Mouse (Mus musculus): ENCODE results near the gene Cmip. TPM values are rescaled to one million over a fixed set of nuclear protein-coding genes. Genes with fewer than 3 reads are reported as not detected.

The Cmip gene
- polyA plus RNA-seq, 1 experiment: 53.1 TPM

DNA sequence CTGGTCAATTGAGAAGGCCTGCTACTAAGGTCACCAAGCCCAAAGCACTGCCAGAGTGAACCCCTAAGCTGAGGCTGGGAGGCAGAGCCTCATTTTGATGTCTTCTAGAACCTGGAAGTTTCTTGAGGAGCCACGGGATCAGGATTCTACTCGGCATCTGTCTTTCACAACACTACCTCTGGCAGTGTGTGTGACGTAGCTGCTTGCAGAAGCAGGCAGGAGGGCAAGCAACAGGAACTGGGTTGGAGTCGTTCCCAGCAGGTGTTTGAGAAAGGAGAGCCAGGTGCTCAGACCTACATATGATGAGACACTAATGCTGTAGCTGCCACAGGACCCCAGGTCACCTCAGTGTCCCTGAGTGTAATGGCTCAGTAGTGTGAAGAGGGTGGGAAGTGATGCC lies 140.0 kb downstream of the Cmip start:
- no peak for DNase-seq
- 89% methylated on average over 4 of the region's 4 CpGs for WGBS
- TF ChIP-seq POLR2A (IDR thresholded peaks at IDR 0.05; ENCODE audit: borderline replicate concordance, extremely low read depth, low read depth, low read length) (no peak), CTCF (IDR thresholded peaks at IDR 0.05; ENCODE audit: insufficient read depth, low read length) (no peak)
- Histone ChIP-seq H3K4me1 (ENCODE audit: control insufficient read depth, insufficient read depth, low read length) (no peaks in the 10 kb centered on the region), H3K4me3 (replicated peaks; ENCODE audit: extremely low read depth, low read depth, low read length) (no peak overlapping the region)

DNA sequence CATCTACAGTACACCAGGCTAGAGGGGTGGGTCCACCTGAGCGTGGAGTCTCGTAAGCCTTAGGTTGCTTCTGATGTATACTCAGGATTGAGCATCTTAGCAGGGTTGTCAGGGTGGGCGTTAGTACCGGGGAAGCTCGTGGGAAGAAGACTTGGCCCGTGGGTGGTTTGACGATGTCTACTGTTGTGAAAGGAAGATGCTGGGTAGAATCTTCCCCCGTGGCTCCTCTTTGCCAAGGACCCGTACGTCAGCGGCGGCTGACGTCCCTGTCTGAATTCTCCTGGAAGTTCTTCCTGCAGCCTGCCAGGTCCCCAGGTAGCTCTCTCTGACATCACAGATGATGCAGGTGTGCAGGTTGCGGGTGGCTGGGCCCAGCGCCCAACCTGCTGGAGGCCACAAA lies 140.9 kb downstream of the Cmip start:
- 95% methylated on average over 15 of the region's 15 CpGs for WGBS
- no peak for TF ChIP-seq POLR2A (IDR thresholded peaks at IDR 0.05; ENCODE audit: borderline replicate concordance, extremely low read depth, low read depth, low read length)
- TF ChIP-seq CTCF (IDR thresholded peaks at IDR 0.05; ENCODE audit: insufficient read depth, low read length): no peak
- DNase-seq: no peak
- no peak overlapping the region for H3K4me3 ChIP-seq (replicated peaks; ENCODE audit: extremely low read depth, low read depth, low read length)
- H3K4me1 ChIP-seq (ENCODE audit: control insufficient read depth, insufficient read depth, low read length): no peaks in the 10 kb centered on the region

DNA sequence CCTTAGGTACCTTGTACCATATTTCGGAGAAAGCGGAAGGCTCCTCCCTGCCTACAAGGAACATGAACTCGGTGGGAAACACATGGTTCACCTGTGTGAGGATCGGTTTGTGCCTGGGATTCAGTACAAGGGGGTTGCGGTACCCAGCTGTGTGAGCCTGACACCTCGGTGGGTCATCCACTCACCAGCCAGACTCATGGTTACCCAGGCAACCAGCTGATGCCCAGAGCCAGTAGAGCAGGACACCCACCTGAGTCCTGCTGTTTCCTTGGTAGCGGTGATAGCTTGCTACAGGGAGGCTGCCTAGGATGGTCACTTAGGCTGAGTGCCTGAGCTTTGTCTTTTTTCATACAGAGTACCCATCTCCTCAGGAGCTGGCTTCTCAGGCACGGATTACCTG lies 142.4 kb downstream of the Cmip start:
- WGBS: 88% methylated on average over 8 of the region's 8 CpGs
- DNase-seq: no peak
- no peak for TF ChIP-seq CTCF (IDR thresholded peaks at IDR 0.05; ENCODE audit: insufficient read depth, low read length)
- TF ChIP-seq POLR2A (IDR thresholded peaks at IDR 0.05; ENCODE audit: borderline replicate concordance, extremely low read depth, low read depth, low read length): no peak
- Histone ChIP-seq H3K4me1 (ENCODE audit: control insufficient read depth, insufficient read depth, low read length) (peaks cover 4% of the 10 kb centered on the region; the same call in 1 of the 2 replicates), H3K4me3 (replicated peaks; ENCODE audit: extremely low read depth, low read depth, low read length) (no peak overlapping the region)

DNA sequence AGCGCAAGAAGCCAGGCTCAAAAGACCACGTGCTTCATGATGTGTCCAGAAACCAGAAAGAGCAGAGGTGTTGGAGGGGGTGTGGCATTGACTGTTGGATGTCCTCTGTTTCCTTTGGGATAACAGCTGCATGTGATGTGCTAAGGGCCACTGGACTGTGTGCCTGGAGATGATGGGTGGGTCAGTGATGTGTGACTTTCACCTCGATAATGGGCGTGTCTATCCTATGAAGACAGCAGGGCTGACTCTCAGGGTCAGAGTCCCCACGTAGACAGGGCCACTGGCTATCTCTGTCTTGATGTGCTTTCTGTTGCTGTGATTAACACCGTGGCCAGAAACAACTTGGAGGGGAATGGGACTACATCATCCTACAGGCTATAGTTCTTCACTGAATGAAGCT lies 144.0 kb downstream of the Cmip start:
- no peak for DNase-seq
- TF ChIP-seq POLR2A (IDR thresholded peaks at IDR 0.05; ENCODE audit: borderline replicate concordance, extremely low read depth, low read depth, low read length) (no peak), CTCF (IDR thresholded peaks at IDR 0.05; ENCODE audit: insufficient read depth, low read length) (no peak)
- 80% methylated on average over 6 of the region's 6 CpGs for WGBS
- H3K4me3 ChIP-seq (replicated peaks; ENCODE audit: extremely low read depth, low read depth, low read length): no peak overlapping the region
- peaks cover 4% of the 10 kb centered on the region; the same call in 1 of the 2 replicates for H3K4me1 ChIP-seq (ENCODE audit: control insufficient read depth, insufficient read depth, low read length)

GRCm38 (mm10) chr8:117401880-117402279 lies 145.0 kb downstream of the Cmip start:
- DNase-seq: no peak
- WGBS: 86% methylated on average over 14 of the region's 14 CpGs
- no peak for TF ChIP-seq POLR2A (IDR thresholded peaks at IDR 0.05; ENCODE audit: borderline replicate concordance, extremely low read depth, low read depth, low read length)
- TF ChIP-seq CTCF (IDR thresholded peaks at IDR 0.05; ENCODE audit: insufficient read depth, low read length): no peak
- no peak overlapping the region for H3K4me3 ChIP-seq (replicated peaks; ENCODE audit: extremely low read depth, low read depth, low read length)
- H3K4me1 ChIP-seq (ENCODE audit: control insufficient read depth, insufficient read depth, low read length): peaks cover 4% of the 10 kb centered on the region; the same call in 1 of the 2 replicates

DNA sequence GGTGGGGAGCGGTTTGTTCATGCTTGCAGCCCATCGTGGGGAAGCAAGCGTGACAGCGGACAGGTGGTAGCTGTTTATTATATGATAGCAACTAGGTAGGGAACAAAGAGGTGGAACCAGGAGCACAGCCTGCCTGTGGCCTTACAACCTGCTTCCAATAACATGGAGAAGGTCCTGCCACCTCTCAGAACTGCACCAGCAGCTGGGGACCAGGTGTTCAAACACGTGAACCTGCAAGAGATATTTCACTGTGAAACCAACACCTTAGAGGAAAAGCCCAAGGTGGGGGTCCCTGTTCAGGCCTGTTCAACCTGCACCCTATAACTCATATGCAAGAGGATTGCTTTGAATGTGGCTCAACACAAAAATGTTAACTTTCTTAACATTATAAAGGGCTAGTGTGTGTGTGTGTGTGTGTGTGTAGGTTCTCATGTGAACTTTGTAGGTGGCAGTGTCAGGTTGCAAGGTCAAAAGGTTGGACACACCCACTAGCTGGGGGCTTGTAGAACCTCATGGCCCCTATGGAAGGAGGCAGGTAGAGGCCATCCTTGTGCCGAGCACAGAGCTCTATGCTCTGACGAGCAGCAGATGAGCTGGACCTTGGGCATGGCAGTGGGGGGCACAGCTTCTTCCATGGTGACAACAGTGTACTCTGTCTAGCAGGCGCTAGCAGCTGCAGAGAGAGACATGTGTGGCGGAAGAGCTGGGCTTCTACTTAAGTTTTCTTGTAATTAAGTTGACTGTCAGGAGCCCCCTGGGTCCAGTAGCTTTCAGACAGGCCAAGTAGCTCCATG lies 146.2 kb downstream of the Cmip start:
- no peak for DNase-seq
- peaks cover 4% of the 10 kb centered on the region; the same call in 1 of the 2 replicates for H3K4me1 ChIP-seq (ENCODE audit: control insufficient read depth, insufficient read depth, low read length)
- H3K4me3 ChIP-seq (replicated peaks; ENCODE audit: extremely low read depth, low read depth, low read length): no peak overlapping the region
- TF ChIP-seq CTCF (IDR thresholded peaks at IDR 0.05; ENCODE audit: insufficient read depth, low read length) (no peak), POLR2A (IDR thresholded peaks at IDR 0.05; ENCODE audit: borderline replicate concordance, extremely low read depth, low read depth, low read length) (no peak)
- WGBS: 80% methylated on average over 9 of the region's 9 CpGs

GRCm38 (mm10) chr8:117403705-117404476 lies 147.0 kb downstream of the Cmip start:
- Histone ChIP-seq H3K4me3 (replicated peaks; ENCODE audit: extremely low read depth, low read depth, low read length) (no peak overlapping the region), H3K4me1 (ENCODE audit: control insufficient read depth, insufficient read depth, low read length) (peaks cover 4% of the 10 kb centered on the region; the same call in 1 of the 2 replicates)
- 34% methylated on average over 14 of the region's 14 CpGs for WGBS
- no peak for DNase-seq
- TF ChIP-seq POLR2A (IDR thresholded peaks at IDR 0.05; ENCODE audit: borderline replicate concordance, extremely low read depth, low read depth, low read length) (no peak), CTCF (IDR thresholded peaks at IDR 0.05; ENCODE audit: insufficient read depth, low read length) (no peak)

GRCm38 (mm10) chr8:117406081-117406480 lies 149.2 kb downstream of the Cmip start:
- no peak for DNase-seq
- Histone ChIP-seq H3K4me3 (replicated peaks; ENCODE audit: extremely low read depth, low read depth, low read length) (no peak overlapping the region), H3K4me1 (ENCODE audit: control insufficient read depth, insufficient read depth, low read length) (peaks cover 6% of the 10 kb centered on the region; the same call in 1 of the 2 replicates)
- WGBS: 80% methylated on average over 3 of the region's 3 CpGs
- no peak for TF ChIP-seq CTCF (IDR thresholded peaks at IDR 0.05; ENCODE audit: insufficient read depth, low read length)

DNA sequence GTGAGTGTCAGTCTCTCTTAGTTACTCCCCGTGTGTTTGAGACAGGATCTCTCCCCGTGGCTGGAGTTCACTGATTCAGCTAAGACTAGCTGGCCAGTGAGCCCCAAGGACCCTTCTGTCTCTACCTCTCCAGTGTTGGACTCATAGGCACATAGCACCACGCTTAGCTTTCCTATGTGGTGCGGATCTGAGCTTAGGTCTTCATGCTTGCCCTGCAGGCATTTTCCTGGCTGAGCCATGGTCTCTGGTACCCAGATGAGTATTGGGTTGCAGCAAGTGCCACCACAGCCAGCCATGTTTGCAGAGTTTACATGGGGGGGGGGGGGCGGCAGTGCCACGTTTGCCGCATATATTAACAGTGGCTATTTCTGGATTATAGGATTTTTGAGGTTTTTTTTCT lies 151.8 kb downstream of the Cmip start:
- DNase-seq: no peak
- whole genome bisulfite sequencing: 77% methylated on average over 7 of the region's 7 CpGs
- TF ChIP-seq CTCF (IDR thresholded peaks at IDR 0.05; ENCODE audit: insufficient read depth, low read length): no peak
- Histone ChIP-seq H3K4me1 (ENCODE audit: control insufficient read depth, insufficient read depth, low read length) (peaks cover 6% of the 10 kb centered on the region; the same call in 1 of the 2 replicates), H3K4me3 (replicated peaks; ENCODE audit: extremely low read depth, low read depth, low read length) (no peak overlapping the region)
